Mouse (Mus musculus) ES-Bruce4 (cell line): ENCODE results near the gene Mia.

Experiments used
- CTCF ChIP-seq: IDR thresholded peaks from one replicate; pipeline ENCODE4 v1.8.1; 2011; ENCODE audit warnings: low read depth, low read length
- EP300 ChIP-seq: IDR thresholded peaks from 2 replicates; pipeline ENCODE4 v1.6.1; 2011; ENCODE audit warnings: low read depth, low read length; ENCODE audit not compliant: insufficient read depth
- POLR2A ChIP-seq: IDR thresholded peaks from one replicate; pipeline ENCODE4 v1.8.1; 2011; ENCODE audit warnings: low read length; ENCODE audit not compliant: insufficient read depth

DNA sequence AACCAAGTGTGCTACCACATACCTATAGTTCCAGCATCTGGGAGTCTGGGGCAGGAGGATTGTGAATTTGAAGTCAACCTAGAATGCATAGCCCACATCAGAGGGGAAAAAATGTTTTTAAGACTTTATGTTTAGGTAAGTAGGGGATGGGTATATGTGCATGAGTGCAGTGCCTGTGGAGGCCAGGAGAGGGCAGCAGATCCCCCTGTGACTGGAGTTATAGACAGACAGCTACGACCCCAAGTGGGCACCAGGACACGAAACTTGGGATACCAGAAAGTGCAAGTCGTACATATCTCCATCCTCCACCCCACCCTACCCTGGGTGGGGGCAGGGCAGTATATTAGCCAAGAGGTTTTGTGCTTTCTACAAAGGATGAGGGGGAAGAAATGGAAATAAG is 4.0 kb upstream of the Mia start:
- TF ChIP-seq CTCF, result peak; percentile 99
- no peak for TF ChIP-seq POLR2A
- TF ChIP-seq EP300, result 0 out of 2 replicates have a peak, but pooled peaks have one; percentile 6
